Mouse (Mus musculus) forebrain, embryonic 12.5 days (tissue): ENCODE measurements around the gene Olfr521. TPM values are rescaled to one million over a fixed set of nuclear protein-coding genes. Genes with fewer than 3 reads are reported as not detected.
"Not testable (repeated sequence)": the region's sequence is repeated elsewhere in the genome, so short reads cannot be mapped to it uniquely, and the experiment has no call there.

Source experiments
- ATAC-seq: fragments of 200-750 bp; cut with Nextera tagmentation; 2 replicates; pipeline ENCODE4 v1.8.0; 2017; ENCODE audit warnings: moderate TSS enrichment; ENCODE audit not compliant: low FRiP score
- H3K27ac ChIP-seq: fragments of 300-500 bp; sonication (generic); 2 replicates; pipeline ENCODE4 v1.5.1; 2016; ENCODE audit warnings: mild to moderate bottlenecking
- H3K27me3 ChIP-seq: fragments of 300-500 bp; sonication (generic); 2 replicates; pipeline ENCODE4 v1.6.1; 2016; ENCODE audit warnings: mild to moderate bottlenecking
- H3K36me3 ChIP-seq: fragments of 300-500 bp; sonication (generic); replicated peaks from 2 replicates; pipeline ENCODE4 v1.6.1; 2016; ENCODE audit warnings: mild to moderate bottlenecking
- H3K4me1 ChIP-seq: fragments of 300-500 bp; sonication (generic); 2 replicates; pipeline ENCODE4 v1.6.1; 2016
- H3K4me2 ChIP-seq: fragments of 300-500 bp; sonication (generic); 2 replicates; pipeline ENCODE4 v1.6.1; 2016; ENCODE audit warnings: mild to moderate bottlenecking, moderate library complexity
- H3K4me3 ChIP-seq: fragments of 300-500 bp; sonication (generic); replicated peaks from 2 replicates; pipeline ENCODE4 v1.5.1; 2016; ENCODE audit warnings: mild to moderate bottlenecking
- H3K9ac ChIP-seq: fragments of 300-500 bp; sonication (generic); 2 replicates; pipeline ENCODE4 v1.6.1; 2016; ENCODE audit warnings: mild to moderate bottlenecking
- H3K9me3 ChIP-seq: fragments of 300-500 bp; sonication (generic); 2 replicates; pipeline ENCODE4 v1.6.1; 2016
- WGBS: fragments of 180-500 bp; shearing (Covaris S2); methylation state at CpG from one replicate; pipeline ENCODE4 v1.1.7; 2016; 5-methylcytosine and 5-hydroxymethylcytosine counted together
- polyA plus RNA-seq: library from polyadenylated mRNA; unstranded; fragments of >200 nt; fragmentation: Nextera tagmentation; extraction: Ambion mirVana; gene quantifications from 2 replicates; pipeline ENCODE4 v1.2.1, GENCODE M21; 2016

Gene Olfr521
- polyA plus RNA-seq, 1 experiment from 2014 or later: not detected

DNA sequence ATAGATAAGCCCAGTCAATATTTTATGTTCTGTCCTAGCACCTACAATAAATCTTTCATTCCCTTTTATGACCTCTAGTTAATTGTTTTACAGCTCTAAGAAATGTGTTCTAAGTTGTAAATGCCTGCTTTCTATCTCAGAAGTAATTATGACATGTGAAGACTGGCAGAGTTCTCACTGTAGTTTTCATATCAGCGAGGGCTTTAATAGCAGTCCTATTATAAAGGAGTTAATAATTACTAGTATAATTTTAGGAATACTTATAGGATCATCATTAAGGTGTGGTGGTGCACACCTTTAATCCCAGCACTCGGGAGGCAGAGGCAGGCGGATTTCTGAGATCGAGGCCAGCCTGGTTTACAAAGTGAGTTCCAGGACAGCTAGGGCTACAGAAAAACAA lies 48.4 kb downstream of the Olfr521 start:
- 90% methylated on average over 4 of the region's 4 CpGs for WGBS
- Histone ChIP-seq H3K27me3 (no peaks in the 10 kb centered on the region), H3K9me3 (no peaks in the 10 kb centered on the region), H3K27ac (no peak overlapping the region), H3K4me3 (no peak overlapping the region), H3K9ac (no peak overlapping the region), H3K4me1 (no peaks in the 10 kb centered on the region), H3K36me3 (no peaks in the 10 kb centered on the region), H3K4me2 (no peak overlapping the region)
- no peak for ATAC-seq

GRCm38 (mm10) chr7:99813394-99813793 lies 50.1 kb downstream of the Olfr521 start:
- Histone ChIP-seq H3K4me2 (no peak overlapping the region), H3K4me1 (no peaks in the 10 kb centered on the region), H3K27ac (no peak overlapping the region), H3K9ac (no peak overlapping the region), H3K36me3 (no peaks in the 10 kb centered on the region), H3K4me3 (no peak overlapping the region), H3K9me3 (no peaks in the 10 kb centered on the region), H3K27me3 (no peaks in the 10 kb centered on the region)
- 92% methylated on average over 11 of the region's 11 CpGs for WGBS
- no peak for ATAC-seq

DNA sequence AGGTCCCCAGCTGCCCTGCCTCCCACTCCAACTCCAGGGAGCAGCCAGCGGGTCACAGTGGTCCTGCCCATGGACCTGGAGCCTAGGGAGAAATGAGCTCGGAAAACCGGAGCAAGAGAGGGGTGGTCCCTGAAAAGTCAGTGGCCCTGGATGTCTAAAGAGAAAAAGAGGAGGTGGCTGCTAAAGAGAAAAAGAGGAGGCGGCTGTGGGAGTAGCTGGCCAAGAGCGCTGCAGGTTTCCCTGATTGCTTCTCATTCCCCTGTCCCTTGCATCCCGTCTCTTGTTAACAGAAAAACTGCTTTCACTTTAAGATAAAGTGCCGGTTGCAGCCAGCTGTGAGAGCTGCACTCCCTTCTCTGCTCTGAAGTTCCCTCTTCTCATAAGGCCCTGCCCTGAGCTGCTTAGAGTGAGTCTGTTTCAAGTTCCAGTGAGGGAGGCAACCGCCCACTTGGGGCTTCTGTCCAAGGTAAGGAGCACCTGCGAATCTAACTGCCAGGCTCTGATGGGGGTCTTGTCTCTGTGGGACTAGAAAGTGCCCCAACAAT lies 54.9 kb downstream of the Olfr521 start:
- not testable (repeated sequence) for H3K27ac ChIP-seq, H3K9me3 ChIP-seq, H3K4me2 ChIP-seq, H3K36me3 ChIP-seq, H3K4me3 ChIP-seq, ATAC-seq, H3K9ac ChIP-seq, H3K4me1 ChIP-seq, H3K27me3 ChIP-seq
- WGBS: 18% methylated on average over 9 of the region's 9 CpGs

Other genes starting within 250 kb of the Olfr521 start
- 10.8 and 12.2 TPM in 2 replicates for gene Arrb1, start 228.0 kb upstream of the Olfr521 start, polyA plus RNA-seq
- 0.38 and 0.53 TPM in 2 replicates for gene Tpbgl, start 136.4 kb upstream of the Olfr521 start, polyA plus RNA-seq
- 2.2 and 2.4 TPM in 2 replicates for gene Slco2b1, start 52.2 kb upstream of the Olfr521 start, polyA plus RNA-seq
- not detected in 2 replicates for gene Olfr520, start 33.2 kb upstream of the Olfr521 start, polyA plus RNA-seq
- gene Neu3, start 64.9 kb downstream of the Olfr521 start, polyA plus RNA-seq: 1.5 and 1.8 TPM in 2 replicates
- gene Xrra1, start 95.6 kb downstream of the Olfr521 start, polyA plus RNA-seq: 0.37 and 0.67 TPM in 2 replicates
- 340 and 347 TPM in 2 replicates for gene Spcs2, start 100.0 kb downstream of the Olfr521 start, polyA plus RNA-seq
- 6.0 and 7.1 TPM in 2 replicates for gene Rnf169, start 216.9 kb downstream of the Olfr521 start, polyA plus RNA-seq
- gene Chrdl2, start 242.7 kb downstream of the Olfr521 start, polyA plus RNA-seq: 0.13 and 0.20 TPM in 2 replicates